Mouse (Mus musculus): ENCODE data around the gene Snx30. TPM values are rescaled to one million over a fixed set of nuclear protein-coding genes. Genes with fewer than 3 reads are reported as not detected.

Snx30 gene
- total and polyA plus RNA-seq, 2 experiments from 2014 or later: 21.7 to 39.6 TPM

DNA sequence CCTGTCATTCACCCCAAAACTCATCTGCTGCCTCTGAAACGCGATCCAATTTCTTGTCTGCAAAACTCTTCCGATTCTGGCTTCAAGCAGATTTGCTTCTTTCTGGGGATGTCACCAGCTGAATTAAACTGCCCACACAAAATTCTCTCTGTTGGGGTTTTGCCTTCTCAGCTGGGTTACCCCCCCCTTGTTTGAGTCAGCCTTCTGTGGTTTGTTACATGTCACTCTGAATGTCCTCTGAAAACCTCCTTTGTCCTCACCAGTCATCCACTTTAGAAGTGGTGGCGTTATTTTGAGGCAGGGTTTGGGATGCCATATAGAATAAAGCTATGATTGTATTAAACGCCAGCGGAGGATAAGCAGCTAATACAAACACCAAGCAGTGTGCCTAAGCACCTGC, 3.5 kb upstream of the Snx30 start:
- Histone ChIP-seq H3K4me2 (ENCODE audit: low read depth, low read length, poor library complexity, severe bottlenecking) (no peak overlapping the region), H3K27ac (ENCODE audit: low read depth, low read length) (no peak overlapping the region), H3K4me3 (ENCODE audit: low read depth, low read length) (no peak overlapping the region), H3K9ac (replicated peaks; ENCODE audit: low read length, poor library complexity, severe bottlenecking) (no peak overlapping the region), H3K4me1 (ENCODE audit: insufficient read depth, low read length) (no peaks in the 10 kb centered on the region), H3K27me3 (ENCODE audit: insufficient read depth, low read length) (no peaks in the 10 kb centered on the region), H3K36me3 (ENCODE audit: insufficient read depth, low read length) (no peaks in the 10 kb centered on the region), H3K9me3 (ENCODE audit: low read length) (no peaks in the 10 kb centered on the region)
- 79% methylated on average over 6 of the region's 6 CpGs for WGBS
- no peak for TF ChIP-seq CTCF (IDR thresholded peaks at IDR 0.05)
- ATAC-seq (ENCODE audit: low FRiP score): no peak
- no peak for DNase-seq (ENCODE audit: low spot score)

DNA sequence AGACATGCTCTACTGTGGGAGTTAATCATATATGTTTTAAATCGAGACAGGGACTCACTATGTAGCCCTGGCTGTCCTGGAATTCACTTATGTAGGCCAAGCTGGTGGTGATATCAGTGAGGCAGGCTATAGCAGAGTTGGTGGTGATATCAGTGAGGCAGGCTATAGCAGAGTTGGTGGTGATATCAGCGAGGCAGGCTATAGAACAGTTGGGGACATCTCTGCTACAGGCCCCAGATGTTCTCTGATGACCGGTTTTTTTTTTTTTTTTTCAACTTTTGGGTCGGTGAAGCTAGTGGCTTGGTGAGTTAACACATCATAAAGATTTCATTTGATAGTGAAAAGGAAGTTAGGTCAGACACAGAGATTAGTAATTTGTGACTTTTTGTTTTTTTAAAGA, 2.8 kb upstream of the Snx30 start:
- TF ChIP-seq CTCF (IDR thresholded peaks at IDR 0.05): no peak
- no peak for ATAC-seq (ENCODE audit: low FRiP score)

DNA sequence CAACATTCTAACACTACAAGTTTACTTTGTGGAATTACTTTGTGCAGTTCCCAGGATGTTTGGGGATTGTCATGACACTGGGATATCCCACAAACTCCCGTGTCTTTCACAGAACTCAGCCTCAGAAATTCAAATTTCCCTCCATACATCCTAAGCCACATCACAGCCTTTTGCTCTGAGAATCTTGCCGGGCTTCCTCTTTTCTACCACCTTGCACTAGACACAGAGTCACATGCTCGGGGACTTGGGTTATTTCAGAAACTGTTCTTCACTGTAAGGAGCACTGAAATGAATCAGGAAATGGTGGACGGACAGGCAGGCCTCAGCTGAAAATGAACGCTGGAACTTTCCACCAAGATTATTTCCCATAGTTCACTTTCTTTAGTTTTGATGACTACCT, 2.3 kb upstream of the Snx30 start:
- H3K9me3 ChIP-seq (ENCODE audit: low read length): no peaks in the 10 kb centered on the region
- H3K4me1 ChIP-seq (ENCODE audit: insufficient read depth, low read length): peaks cover 3% of the 10 kb centered on the region; the same call in 1 of the 2 replicates
- no peak overlapping the region for H3K4me2 ChIP-seq (ENCODE audit: low read depth, low read length, poor library complexity, severe bottlenecking)
- TF ChIP-seq CTCF (IDR thresholded peaks at IDR 0.05): no peak
- ATAC-seq (ENCODE audit: low FRiP score): no peak
- no peak for DNase-seq (ENCODE audit: low spot score)
- 85% methylated on average over 5 of the region's 5 CpGs for WGBS
- H3K36me3 ChIP-seq (ENCODE audit: insufficient read depth, low read length): no peaks in the 10 kb centered on the region
- no peak overlapping the region for H3K4me3 ChIP-seq (ENCODE audit: low read depth, low read length)
- no peak overlapping the region for H3K27ac ChIP-seq (ENCODE audit: low read depth, low read length)
- no peak overlapping the region for H3K9ac ChIP-seq (replicated peaks; ENCODE audit: low read length, poor library complexity, severe bottlenecking)
- no peaks in the 10 kb centered on the region for H3K27me3 ChIP-seq (ENCODE audit: insufficient read depth, low read length)

More for the DNA sequence above, 2.8 kb upstream of the Snx30 start:
- Histone ChIP-seq H3K9ac (replicated peaks; ENCODE audit: low read length, poor library complexity, severe bottlenecking) (no peak overlapping the region), H3K9me3 (ENCODE audit: low read length) (no peaks in the 10 kb centered on the region), H3K36me3 (ENCODE audit: insufficient read depth, low read length) (no peaks in the 10 kb centered on the region), H3K4me1 (ENCODE audit: insufficient read depth, low read length) (peaks cover 2% of the 10 kb centered on the region; the same call in 1 of the 2 replicates), H3K27me3 (ENCODE audit: insufficient read depth, low read length) (no peaks in the 10 kb centered on the region), H3K4me3 (ENCODE audit: low read depth, low read length) (no peak overlapping the region), H3K27ac (ENCODE audit: low read depth, low read length) (no peak overlapping the region), H3K4me2 (ENCODE audit: low read depth, low read length, poor library complexity, severe bottlenecking) (no peak overlapping the region)
- DNase-seq (ENCODE audit: low spot score): no peak
- WGBS: 79% methylated on average over 4 of the region's 4 CpGs

DNA sequence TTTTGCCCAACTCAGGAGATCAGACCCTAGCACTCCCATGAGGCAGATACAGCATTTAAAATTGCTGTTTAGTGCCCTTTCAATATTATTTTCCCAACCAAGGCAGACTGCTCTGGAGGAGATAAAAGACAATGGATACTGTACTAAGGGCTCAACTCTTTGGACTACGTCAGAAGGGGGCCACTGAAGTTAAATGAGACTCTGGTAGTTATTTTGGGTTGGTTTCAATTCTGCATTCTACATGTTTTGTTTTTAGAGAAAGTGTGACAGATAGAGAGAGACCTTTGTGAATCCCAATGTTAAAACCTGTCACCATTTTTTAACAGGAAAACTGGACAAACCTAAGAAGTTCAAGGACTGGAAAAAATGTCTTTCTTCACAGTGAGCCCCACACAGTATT, 886 bp upstream of the Snx30 start:
- H3K9ac ChIP-seq (replicated peaks; ENCODE audit: low read length, poor library complexity, severe bottlenecking): no peak overlapping the region

DNA sequence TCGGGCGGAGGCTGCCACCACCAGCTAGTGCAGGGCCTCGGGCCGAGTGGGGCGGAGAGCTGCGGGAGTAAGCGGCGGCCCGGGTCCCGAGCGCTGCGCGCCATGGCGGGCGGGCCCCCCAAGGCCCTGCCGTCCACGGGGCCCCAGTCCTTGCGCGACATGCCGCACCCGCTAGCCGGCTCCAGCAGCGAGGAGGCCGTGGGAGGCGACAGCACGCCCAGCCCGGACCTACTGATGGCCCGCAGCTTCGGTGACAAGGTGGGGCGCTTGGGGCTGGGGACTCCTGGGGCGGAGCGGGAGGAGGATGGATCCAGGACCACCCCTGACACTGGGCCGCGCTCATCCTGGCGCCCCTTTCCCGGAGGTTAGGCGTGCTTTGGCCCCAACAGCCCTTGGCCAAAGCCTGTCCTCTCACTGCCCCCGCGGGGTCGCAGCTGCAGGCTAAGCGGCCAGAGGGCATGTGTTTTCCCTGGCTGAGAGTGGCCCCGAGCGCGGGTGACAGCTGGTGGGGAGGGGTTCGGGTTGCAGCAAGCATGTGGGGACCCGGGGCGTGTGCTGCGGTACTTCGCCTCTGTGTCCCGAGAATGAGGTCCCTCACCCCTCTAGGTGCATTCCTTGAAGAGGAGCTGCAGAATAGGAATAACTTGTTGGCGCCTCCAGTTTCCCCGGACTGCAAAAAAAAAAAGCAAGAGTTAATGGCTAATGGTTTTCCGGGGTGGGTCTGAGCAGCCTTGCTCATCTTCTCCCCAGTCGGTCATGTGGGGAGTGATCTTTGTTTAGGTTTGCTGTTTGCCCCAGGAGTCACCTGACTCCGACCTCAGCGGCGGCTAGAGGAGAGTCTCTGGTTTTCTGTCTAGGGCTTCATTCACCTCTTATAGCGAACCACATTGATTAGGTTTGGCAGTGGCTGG, 583 bp downstream of the Snx30 start:
- peak overlapping the region; percentile 87 for H3K4me2 ChIP-seq (ENCODE audit: low read depth, low read length, poor library complexity, severe bottlenecking)
- DNase-seq (ENCODE audit: low spot score) (peak; percentile 36), ATAC-seq (ENCODE audit: low FRiP score) (peak; percentile 63)
- 0% methylated on average over 47 of the region's 58 CpGs for WGBS
- peaks cover 3% of the 10 kb centered on the region; the same call in 1 of the 2 replicates for H3K4me1 ChIP-seq (ENCODE audit: insufficient read depth, low read length)
- H3K9ac ChIP-seq (replicated peaks; ENCODE audit: low read length, poor library complexity, severe bottlenecking): peak overlapping the region; percentile 90
- no peaks in the 10 kb centered on the region for H3K9me3 ChIP-seq (ENCODE audit: low read length)
- H3K4me3 ChIP-seq (ENCODE audit: low read depth, low read length): peak overlapping the region; percentile 97
- no peaks in the 10 kb centered on the region for H3K36me3 ChIP-seq (ENCODE audit: insufficient read depth, low read length)
- TF ChIP-seq CTCF (IDR thresholded peaks at IDR 0.05): no peak
- no peaks in the 10 kb centered on the region for H3K27me3 ChIP-seq (ENCODE audit: insufficient read depth, low read length)
- peak overlapping the region; percentile 81 for H3K27ac ChIP-seq (ENCODE audit: low read depth, low read length)

More for the DNA sequence above, 886 bp upstream of the Snx30 start:
- TF ChIP-seq CTCF (IDR thresholded peaks at IDR 0.05): no peak
- 76% methylated on average over 1 of the region's 1 CpGs for WGBS
- Histone ChIP-seq H3K27ac (ENCODE audit: low read depth, low read length) (0 out of 2 replicates have a peak overlapping the region, but pooled peaks have one; percentile 81), H3K4me2 (ENCODE audit: low read depth, low read length, poor library complexity, severe bottlenecking) (peak overlapping the region; percentile 87), H3K36me3 (ENCODE audit: insufficient read depth, low read length) (no peaks in the 10 kb centered on the region), H3K4me1 (ENCODE audit: insufficient read depth, low read length) (peaks cover 3% of the 10 kb centered on the region; the same call in 1 of the 2 replicates), H3K4me3 (ENCODE audit: low read depth, low read length) (peak overlapping the region; percentile 97), H3K27me3 (ENCODE audit: insufficient read depth, low read length) (no peaks in the 10 kb centered on the region), H3K9me3 (ENCODE audit: low read length) (no peaks in the 10 kb centered on the region)
- DNase-seq (ENCODE audit: low spot score): no peak
- no peak for ATAC-seq (ENCODE audit: low FRiP score)

DNA sequence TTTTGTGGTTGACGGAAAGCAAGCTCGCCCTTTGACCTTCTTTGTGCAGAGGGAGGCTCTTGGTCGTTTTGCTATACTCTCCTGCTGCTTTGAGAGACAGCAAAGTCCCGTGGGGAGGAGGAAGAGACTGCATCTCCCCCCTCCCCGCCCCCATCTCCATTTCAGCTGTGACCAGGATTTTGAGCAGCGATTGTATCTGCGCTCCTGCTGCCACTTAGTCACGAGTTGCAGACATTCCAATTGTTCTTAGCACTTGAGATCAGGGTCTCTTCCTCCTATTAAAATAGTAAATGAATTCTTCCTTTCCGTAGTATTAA, 1.2 kb downstream of the Snx30 start:
- Histone ChIP-seq H3K4me3 (ENCODE audit: low read depth, low read length) (peak overlapping the region; percentile 97), H3K27ac (ENCODE audit: low read depth, low read length) (peak overlapping the region; percentile 81; the same call in 1 of the 2 replicates), H3K9me3 (ENCODE audit: low read length) (no peaks in the 10 kb centered on the region), H3K4me2 (ENCODE audit: low read depth, low read length, poor library complexity, severe bottlenecking) (peak overlapping the region; percentile 87), H3K9ac (replicated peaks; ENCODE audit: low read length, poor library complexity, severe bottlenecking) (peak overlapping the region; percentile 90), H3K36me3 (ENCODE audit: insufficient read depth, low read length) (no peaks in the 10 kb centered on the region), H3K27me3 (ENCODE audit: insufficient read depth, low read length) (no peaks in the 10 kb centered on the region), H3K4me1 (ENCODE audit: insufficient read depth, low read length) (peaks cover 3% of the 10 kb centered on the region; the same call in 1 of the 2 replicates)
- ATAC-seq (ENCODE audit: low FRiP score) (no peak), DNase-seq (ENCODE audit: low spot score) (peak; percentile 37)
- TF ChIP-seq CTCF (IDR thresholded peaks at IDR 0.05): no peak
- 4% methylated on average over 9 of the region's 9 CpGs for WGBS

All from midbrain, postnatal 0 days (tissue).